Mouse (Mus musculus): ENCODE data around the gene Ing4.
"Not testable (repeated sequence)": the region's sequence is repeated elsewhere in the genome, so short reads cannot be mapped to it uniquely, and the experiment has no call there.

Gene Ing4

GRCm38 (mm10) chr6:125039533-125040153 is at the start of gene Ing4:
Ing4 (plus strand) TSS chr6:125039760.
- peak; percentile 95 for ATAC-seq (ENCODE audit: low TSS enrichment)

GRCm38 (mm10) chr6:124992241-124992640 is 47.3 kb upstream of the Ing4 start:
- no peak for ATAC-seq (ENCODE audit: low TSS enrichment)

GRCm38 (mm10) chr6:124993365-124993764 is 46.2 kb upstream of the Ing4 start:
- no peak for ATAC-seq (ENCODE audit: low TSS enrichment)

- ATAC-seq (ENCODE audit: low TSS enrichment), result 0 out of 2 replicates have a peak, but pooled peaks have one; percentile 13
Measured at GRCm38 (mm10) chr6:124993876-124994275, 45.7 kb upstream of the Ing4 start.

GRCm38 (mm10) chr6:124995246-124995645 is 44.3 kb upstream of the Ing4 start:
- ATAC-seq (ENCODE audit: low TSS enrichment), result no peak

GRCm38 (mm10) chr6:124995831-124996403 is 43.6 kb upstream of the Ing4 start:
- peak; percentile 15; the same call in 1 of the 2 replicates for ATAC-seq (ENCODE audit: low TSS enrichment)

GRCm38 (mm10) chr6:124996551-124997501 is 42.7 kb upstream of the Ing4 start, which contains the start of gene Pianp:
Pianp (plus strand) TSS chr6:124996694.
- peak; percentile 56 for ATAC-seq (ENCODE audit: low TSS enrichment)

GRCm38 (mm10) chr6:124998066-124998465 is 41.5 kb upstream of the Ing4 start:
- peak; percentile 61 for ATAC-seq (ENCODE audit: low TSS enrichment)

- ATAC-seq (ENCODE audit: low TSS enrichment), result no peak
Measured at GRCm38 (mm10) chr6:124999091-124999490, 40.5 kb upstream of the Ing4 start.

GRCm38 (mm10) chr6:124999546-124999945 is 40.0 kb upstream of the Ing4 start:
- ATAC-seq (ENCODE audit: low TSS enrichment), result no peak

- ATAC-seq (ENCODE audit: low TSS enrichment), result no peak
Measured at GRCm38 (mm10) chr6:125003706-125004105, 35.9 kb upstream of the Ing4 start.

- no peak for ATAC-seq (ENCODE audit: low TSS enrichment)
Measured at GRCm38 (mm10) chr6:125005086-125005485, 34.5 kb upstream of the Ing4 start.

- no peak for ATAC-seq (ENCODE audit: low TSS enrichment)
Measured at GRCm38 (mm10) chr6:125008060-125008459, 31.5 kb upstream of the Ing4 start.

GRCm38 (mm10) chr6:125008586-125009128 is 30.9 kb upstream of the Ing4 start:
- ATAC-seq (ENCODE audit: low TSS enrichment), result peak; percentile 94

- ATAC-seq (ENCODE audit: low TSS enrichment), result no peak
Measured at GRCm38 (mm10) chr6:125009129-125009180, 30.6 kb upstream of the Ing4 start, which contains the start of gene Zfp384. Zfp384 (plus strand) TSS chr6:125009145.

GRCm38 (mm10) chr6:125009181-125010073 is 30.1 kb upstream of the Ing4 start:
- peak; percentile 65 for ATAC-seq (ENCODE audit: low TSS enrichment)

- ATAC-seq (ENCODE audit: low TSS enrichment), result no peak
Measured at GRCm38 (mm10) chr6:125017682-125018081, 21.9 kb upstream of the Ing4 start.

GRCm38 (mm10) chr6:125030532-125030931 is 9.0 kb upstream of the Ing4 start:
- not testable (repeated sequence) for ATAC-seq (ENCODE audit: low TSS enrichment)

GRCm38 (mm10) chr6:125031604-125032003 is 8.0 kb upstream of the Ing4 start:
- no peak for ATAC-seq (ENCODE audit: low TSS enrichment)

- no peak for ATAC-seq (ENCODE audit: low TSS enrichment)
Measured at GRCm38 (mm10) chr6:125038666-125039065, 894 bp upstream of the Ing4 start.

GRCm38 (mm10) chr6:125039131-125039530 is 429 bp upstream of the Ing4 start:
- ATAC-seq (ENCODE audit: low TSS enrichment), result no peak

GRCm38 (mm10) chr6:125040221-125040620 is 661 bp downstream of the Ing4 start:
- ATAC-seq (ENCODE audit: low TSS enrichment), result no peak
